Mouse (Mus musculus) lung, postnatal 0 days (tissue): ENCODE measurements around the gene Ephx1. TPM values are rescaled to one million over a fixed set of nuclear protein-coding genes. Genes with fewer than 3 reads are reported as not detected.
"Not testable (repeated sequence)": the region's sequence is repeated elsewhere in the genome, so short reads cannot be mapped to it uniquely, and the experiment has no call there.

Experiments used
- ATAC-seq: fragments of 200-750 bp; cut with Nextera tagmentation; 2 replicates; pipeline ENCODE4 v1.8.0; 2017; ENCODE audit warnings: moderate library complexity
- DNase-seq: peaks from one replicate; pipeline ENCODE4 v3.0.0-alpha.2; 2016; ENCODE audit warnings: low spot score
- H3K27ac ChIP-seq: fragments of 300-500 bp; sonication (generic); 2 replicates; pipeline ENCODE4 v1.5.1; 2014; ENCODE audit warnings: antibody characterized with exemption, mild to moderate bottlenecking, low read length, mixed read lengths
- H3K27me3 ChIP-seq: fragments of 300-500 bp; sonication (generic); replicated peaks from 2 replicates; pipeline ENCODE4 v1.6.1; 2014; ENCODE audit warnings: low read length, mixed read lengths; ENCODE audit not compliant: insufficient read depth
- H3K36me3 ChIP-seq: fragments of 300-500 bp; sonication (generic); 2 replicates; pipeline ENCODE4 v1.6.1; 2014; ENCODE audit warnings: low read length, mixed read lengths; ENCODE audit not compliant: insufficient read depth
- H3K4me1 ChIP-seq: fragments of 300-500 bp; sonication (generic); 2 replicates; pipeline ENCODE4 v1.6.1; 2014; ENCODE audit warnings: antibody characterized with exemption, low read depth, low read length, mixed read lengths; ENCODE audit not compliant: insufficient read depth
- H3K4me2 ChIP-seq: fragments of 300-500 bp; sonication (generic); replicated peaks from 2 replicates; pipeline ENCODE4 v1.6.1; 2014; ENCODE audit warnings: low read depth, mild to moderate bottlenecking, low read length, moderate library complexity, mixed read lengths
- H3K4me3 ChIP-seq: fragments of 300-500 bp; sonication (generic); 2 replicates; pipeline ENCODE4 v1.5.1; 2014; ENCODE audit warnings: low read depth, low read length
- H3K9ac ChIP-seq: fragments of 300-500 bp; sonication (generic); replicated peaks from 2 replicates; pipeline ENCODE4 v1.6.1; 2014; ENCODE audit warnings: low read depth, mild to moderate bottlenecking
- H3K9me3 ChIP-seq: fragments of 300-500 bp; sonication (generic); 2 replicates; pipeline ENCODE4 v1.6.1; 2016; ENCODE audit warnings: low read length, mixed read lengths
- CTCF ChIP-seq: IDR thresholded peaks from 2 replicates; pipeline ENCODE4 v1.5.1; 2016; ENCODE audit warnings: antibody characterized with exemption, mild to moderate bottlenecking
- EP300 ChIP-seq: IDR thresholded peaks from 2 replicates; pipeline ENCODE4 v1.6.1; 2016; ENCODE audit warnings: antibody characterized with exemption, mild to moderate bottlenecking, control low read depth
- WGBS: fragments of 180-500 bp; shearing (Covaris S2); extraction: QIAGEN DNeasy Blood & Tissue Kit; methylation state at CpG from one replicate; pipeline ENCODE4 v1.1.7; 2014; 5-methylcytosine and 5-hydroxymethylcytosine counted together
- polyA plus RNA-seq: library from polyadenylated mRNA; unstranded; fragments of >200 nt; fragmentation: Nextera tagmentation; extraction: Ambion mirVana; gene quantifications from 2 replicates; pipeline ENCODE4 v1.2.1, GENCODE M21; 2015

Gene Ephx1
- polyA plus RNA-seq, 1 experiment from 2014 or later: 29.4 TPM

GRCm38 (mm10) chr1:181052898-181053297, 32.2 kb upstream of the Ephx1 start:
- Histone ChIP-seq H3K36me3 (no peaks in the 10 kb centered on the region), H3K27ac (no peak overlapping the region), H3K9ac (no peak overlapping the region), H3K27me3 (no peaks in the 10 kb centered on the region), H3K9me3 (no peaks in the 10 kb centered on the region), H3K4me1 (no peaks in the 10 kb centered on the region), H3K4me3 (no peak overlapping the region), H3K4me2 (no peak overlapping the region)
- TF ChIP-seq CTCF: no peak
- no peak for TF ChIP-seq EP300
- ATAC-seq (no peak), DNase-seq (no peak)
- 69% methylated on average over 4 of the region's 4 CpGs for WGBS

GRCm38 (mm10) chr1:181050937-181051336, 30.2 kb upstream of the Ephx1 start, which contains the start of gene 9130409I23Rik:
9130409I23Rik (plus strand) TSS chr1:181051237.
- Histone ChIP-seq H3K9ac (no peak within 1 kb of the TSS), H3K4me1 (no peaks in the 10 kb centered on the region), H3K27ac (no peak within 1 kb of the TSS), H3K36me3 (no peaks in the 10 kb centered on the region), H3K27me3 (no peaks in the 10 kb centered on the region), H3K4me3 (no peak within 1 kb of the TSS), H3K4me2 (no peak within 1 kb of the TSS), H3K9me3 (no peaks in the 10 kb centered on the region)
- TF ChIP-seq CTCF (no peak), EP300 (no peak)
- DNase-seq: no peak
- 66% methylated on average over 6 of the region's 6 CpGs for WGBS
- ATAC-seq: no peak

DNA sequence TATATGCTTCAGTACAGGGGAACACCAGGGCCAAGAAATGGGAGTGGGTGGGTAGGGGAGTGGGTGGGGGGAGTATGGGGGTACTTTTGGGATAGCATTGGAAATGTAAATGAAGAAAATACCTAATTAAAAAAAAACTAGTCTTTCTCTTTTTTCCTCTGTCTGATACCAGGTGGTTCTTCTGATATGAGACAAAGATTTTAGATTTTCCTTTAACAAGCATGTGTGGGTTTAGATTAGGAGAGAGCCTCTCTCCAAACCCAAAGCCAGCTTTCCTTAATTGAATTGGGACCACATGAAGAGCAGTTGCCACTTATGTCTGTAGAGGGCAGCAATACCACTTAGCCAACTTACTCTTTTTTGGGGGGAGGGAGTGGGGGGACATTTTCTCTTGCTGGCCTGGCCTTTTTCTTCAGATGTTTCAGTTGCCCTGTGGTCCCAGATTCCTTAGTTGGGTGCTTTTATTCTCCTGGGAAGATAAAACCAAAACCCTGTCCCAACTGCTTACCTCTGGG, 28.7 kb upstream of the Ephx1 start:
- no peak for DNase-seq
- H3K4me1 ChIP-seq: no peaks in the 10 kb centered on the region
- ATAC-seq: no peak
- H3K27me3 ChIP-seq: no peaks in the 10 kb centered on the region
- H3K4me3 ChIP-seq: no peak overlapping the region
- H3K4me2 ChIP-seq: no peak overlapping the region
- H3K9ac ChIP-seq: no peak overlapping the region
- H3K9me3 ChIP-seq: no peaks in the 10 kb centered on the region
- no peak overlapping the region for H3K27ac ChIP-seq
- H3K36me3 ChIP-seq: no peaks in the 10 kb centered on the region
- TF ChIP-seq EP300 (no peak), CTCF (peak; percentile 40)

DNA sequence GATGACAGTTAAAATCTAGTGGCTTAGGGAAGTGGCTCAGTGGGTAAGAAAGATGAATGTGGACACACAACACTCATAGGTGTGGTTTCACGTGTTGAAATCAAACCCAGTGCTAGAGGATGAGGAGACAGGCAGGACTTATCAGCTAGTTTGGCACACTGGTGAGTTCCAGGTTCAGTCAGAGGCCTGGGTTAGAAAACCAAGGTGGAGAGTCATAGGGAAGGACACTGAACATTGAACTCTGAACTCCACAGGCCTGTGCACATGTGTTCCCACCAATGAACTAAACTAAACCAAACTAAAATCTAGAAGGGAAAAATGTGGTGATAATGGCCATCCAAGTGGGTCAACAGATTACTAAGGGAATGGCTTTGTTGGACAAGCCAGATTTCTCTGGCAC, 26.8 kb upstream of the Ephx1 start:
- Histone ChIP-seq H3K4me3 (no peak overlapping the region), H3K27me3 (no peaks in the 10 kb centered on the region), H3K9ac (no peak overlapping the region), H3K4me2 (no peak overlapping the region), H3K36me3 (no peaks in the 10 kb centered on the region), H3K27ac (no peak overlapping the region), H3K9me3 (no peaks in the 10 kb centered on the region), H3K4me1 (no peaks in the 10 kb centered on the region)
- ATAC-seq: no peak
- TF ChIP-seq CTCF (no peak), EP300 (no peak)
- WGBS: 34% methylated on average over 1 of the region's 1 CpGs
- DNase-seq: no peak

DNA sequence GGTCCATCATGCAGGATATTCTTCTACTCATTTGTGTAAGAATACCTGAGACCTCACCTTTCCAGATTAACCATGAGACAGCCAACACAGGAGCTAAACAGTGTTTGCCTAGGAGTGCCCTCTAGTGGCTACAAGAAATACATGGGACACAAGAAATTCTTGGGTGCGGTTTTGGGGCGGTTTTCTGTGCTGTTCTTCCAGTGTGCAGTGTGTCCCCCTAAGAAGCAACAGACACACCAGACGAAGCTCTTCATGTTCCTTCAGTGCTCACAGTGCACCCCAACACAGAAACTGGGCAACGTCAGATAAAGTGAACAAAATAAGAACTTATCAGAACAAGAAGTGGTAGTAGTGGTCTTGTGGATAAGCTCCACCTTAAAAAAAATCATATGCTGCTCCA, 18.9 kb upstream of the Ephx1 start:
- Histone ChIP-seq H3K36me3 (no peaks in the 10 kb centered on the region), H3K4me2 (no peak overlapping the region), H3K27me3 (no peaks in the 10 kb centered on the region), H3K4me1 (no peaks in the 10 kb centered on the region), H3K4me3 (no peak overlapping the region), H3K27ac (no peak overlapping the region), H3K9me3 (no peaks in the 10 kb centered on the region), H3K9ac (no peak overlapping the region)
- ATAC-seq (no peak), DNase-seq (peak; percentile 70)
- no peak for TF ChIP-seq EP300
- TF ChIP-seq CTCF: peak; percentile 82
- WGBS: 12% methylated on average over 4 of the region's 4 CpGs

GRCm38 (mm10) chr1:181037623-181038022, 16.9 kb upstream of the Ephx1 start:
- ATAC-seq: no peak
- 56% methylated on average over 4 of the region's 4 CpGs for WGBS
- Histone ChIP-seq H3K9me3 (no peaks in the 10 kb centered on the region), H3K9ac (no peak overlapping the region), H3K27me3 (no peaks in the 10 kb centered on the region), H3K27ac (no peak overlapping the region), H3K36me3 (no peaks in the 10 kb centered on the region), H3K4me3 (no peak overlapping the region), H3K4me2 (no peak overlapping the region), H3K4me1 (no peaks in the 10 kb centered on the region)
- TF ChIP-seq EP300 (no peak), CTCF (no peak)
- DNase-seq: no peak

GRCm38 (mm10) chr1:181035015-181035778, 14.5 kb upstream of the Ephx1 start:
- DNase-seq, H3K4me3 ChIP-seq, ATAC-seq, H3K4me2 ChIP-seq, H3K9me3 ChIP-seq, H3K27me3 ChIP-seq, H3K9ac ChIP-seq, H3K4me1 ChIP-seq, H3K36me3 ChIP-seq, H3K27ac ChIP-seq: not testable (repeated sequence)
- 73% methylated on average over 5 of the region's 5 CpGs for WGBS
